Mouse (Mus musculus): Measurements from ENCODE around the gene Zfp9.

Gene Zfp9

DNA sequence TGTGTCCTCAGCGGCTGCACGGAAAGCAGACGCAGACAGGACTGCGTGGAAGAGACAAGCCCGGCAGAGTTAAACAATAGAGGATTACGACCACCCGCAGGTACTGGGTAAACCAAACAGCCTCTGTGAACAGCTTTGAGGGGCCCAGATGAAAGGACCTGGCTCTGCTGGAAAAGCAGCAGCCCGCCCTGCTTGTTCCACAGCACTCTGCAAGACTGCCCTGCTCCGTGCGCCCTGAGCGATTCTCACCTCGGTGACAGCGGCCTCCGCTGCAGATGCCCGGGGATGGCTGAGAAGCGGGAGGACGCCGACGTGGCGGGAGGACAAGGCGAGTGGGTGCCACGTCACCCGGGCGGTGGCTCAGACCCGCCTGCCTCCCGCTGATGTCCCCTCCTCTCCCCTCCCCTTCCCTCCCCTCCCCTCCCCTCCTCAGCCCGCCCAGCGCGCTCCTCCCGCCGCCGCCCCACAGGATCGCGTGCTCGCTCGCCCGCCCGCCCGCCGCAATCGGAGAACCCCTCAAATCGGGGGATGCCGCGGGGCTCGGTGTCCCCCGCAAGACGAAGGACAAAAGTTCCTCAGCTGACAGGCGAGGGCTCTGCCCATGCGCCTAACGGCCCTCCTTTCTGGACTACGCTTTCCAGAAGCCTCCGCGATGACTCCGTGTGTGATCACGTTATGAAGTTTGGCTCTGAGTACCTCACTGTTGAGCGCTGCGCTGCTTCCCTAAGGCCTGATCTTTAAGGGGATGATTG is at the start of gene Zfp9:
Gene Zfp9 (minus strand): TSS at position 364 of the 752 bp plus-strand sequence.
- peak; percentile 81 to 85 for DNase-seq (ENCODE audit: low spot score in 2 of 2)

DNA sequence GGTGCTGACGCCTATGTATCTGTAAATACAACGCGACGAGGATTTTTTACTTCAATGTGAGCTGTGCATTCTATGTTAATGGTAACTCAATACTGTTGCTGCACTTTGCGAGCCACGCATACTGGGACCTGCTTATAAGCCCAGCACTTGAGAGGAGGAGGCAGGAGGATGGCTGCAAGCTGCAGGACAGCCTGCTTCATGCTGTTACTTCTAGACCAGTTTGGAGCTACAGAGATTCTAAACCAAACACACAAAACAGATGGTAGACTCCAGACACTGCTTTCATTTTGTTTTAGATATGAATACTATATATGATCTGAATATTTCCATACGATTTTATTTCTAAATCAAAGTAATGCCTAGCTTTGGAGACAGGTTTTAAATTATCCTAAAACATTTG is 41.5 kb upstream of the Zfp9 start:
- no peak for DNase-seq (ENCODE audit: low spot score in 2 of 2)

DNA sequence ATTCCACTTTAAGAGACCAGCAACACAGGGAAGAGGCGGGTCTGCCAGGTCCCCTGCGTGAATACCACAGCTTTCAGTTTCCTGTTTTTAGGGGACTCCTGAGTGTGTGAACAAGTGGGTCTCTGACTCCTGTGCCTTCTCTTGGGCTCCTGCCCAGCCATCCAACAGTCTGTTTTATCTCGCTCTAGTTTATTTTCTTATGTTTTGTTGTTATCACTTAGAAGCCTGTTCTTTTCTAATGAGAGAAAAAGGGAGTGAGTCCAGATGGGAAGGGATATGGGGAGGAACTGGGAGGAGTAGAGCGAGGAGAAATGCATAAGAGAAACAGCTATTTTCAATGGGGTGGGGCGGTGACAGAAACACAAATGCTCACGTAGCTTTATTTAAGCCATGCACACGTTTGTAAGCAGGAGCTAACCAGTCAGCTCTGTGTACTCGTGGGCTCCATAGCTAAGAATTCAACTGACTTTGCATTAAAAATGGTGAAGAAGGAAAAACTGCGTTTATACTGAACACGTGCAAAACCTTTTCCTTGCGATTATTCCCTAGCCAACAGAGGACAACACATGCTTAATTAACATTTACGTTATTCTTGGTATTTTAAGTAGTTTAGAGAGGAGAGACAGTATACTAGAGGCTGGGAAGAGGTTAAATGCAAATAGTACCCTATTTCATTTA is 34.4 kb upstream of the Zfp9 start:
- no peak for DNase-seq (ENCODE audit: low spot score in 2 of 2)

DNA sequence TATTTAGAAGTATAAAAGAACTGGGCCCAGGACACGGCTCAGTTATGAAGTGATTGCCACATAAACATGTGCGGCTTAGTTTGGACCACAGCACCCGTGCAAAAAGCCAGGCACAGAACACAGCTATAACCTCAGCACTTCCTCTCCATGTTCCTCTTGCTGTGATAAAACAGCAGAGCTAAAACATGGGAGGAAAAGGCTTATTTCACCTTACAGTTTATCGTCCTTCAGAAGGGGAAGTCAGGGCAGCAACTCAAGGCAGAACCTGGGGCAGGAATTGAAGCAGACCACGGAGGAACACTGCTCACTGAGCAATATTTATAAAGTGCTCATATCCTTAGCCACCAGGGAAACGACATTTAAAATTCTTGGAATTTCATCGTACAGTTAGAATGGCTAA is 19.9 kb upstream of the Zfp9 start:
- no peak for DNase-seq (ENCODE audit: low spot score in 2 of 2)

DNA sequence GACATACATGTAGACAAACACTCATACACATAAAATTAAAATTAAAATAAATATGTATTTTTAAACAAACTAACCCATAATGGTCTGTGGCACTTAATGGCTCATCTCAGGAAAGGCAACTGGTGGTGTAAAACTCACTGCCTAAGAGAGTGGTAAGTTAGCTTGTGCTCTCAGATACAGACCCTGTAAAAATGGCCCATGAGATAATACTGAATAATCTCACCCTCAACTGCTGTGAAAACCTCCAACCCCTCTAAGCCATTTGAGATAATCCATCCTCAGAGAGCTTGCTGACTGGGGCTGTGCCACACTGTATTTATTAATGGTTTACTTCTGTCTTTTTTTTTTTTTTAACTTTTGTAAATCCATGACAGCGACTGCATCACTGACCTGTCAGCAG is 3.0 kb upstream of the Zfp9 start:
- no peak for DNase-seq (ENCODE audit: low spot score in 2 of 2)

DNA sequence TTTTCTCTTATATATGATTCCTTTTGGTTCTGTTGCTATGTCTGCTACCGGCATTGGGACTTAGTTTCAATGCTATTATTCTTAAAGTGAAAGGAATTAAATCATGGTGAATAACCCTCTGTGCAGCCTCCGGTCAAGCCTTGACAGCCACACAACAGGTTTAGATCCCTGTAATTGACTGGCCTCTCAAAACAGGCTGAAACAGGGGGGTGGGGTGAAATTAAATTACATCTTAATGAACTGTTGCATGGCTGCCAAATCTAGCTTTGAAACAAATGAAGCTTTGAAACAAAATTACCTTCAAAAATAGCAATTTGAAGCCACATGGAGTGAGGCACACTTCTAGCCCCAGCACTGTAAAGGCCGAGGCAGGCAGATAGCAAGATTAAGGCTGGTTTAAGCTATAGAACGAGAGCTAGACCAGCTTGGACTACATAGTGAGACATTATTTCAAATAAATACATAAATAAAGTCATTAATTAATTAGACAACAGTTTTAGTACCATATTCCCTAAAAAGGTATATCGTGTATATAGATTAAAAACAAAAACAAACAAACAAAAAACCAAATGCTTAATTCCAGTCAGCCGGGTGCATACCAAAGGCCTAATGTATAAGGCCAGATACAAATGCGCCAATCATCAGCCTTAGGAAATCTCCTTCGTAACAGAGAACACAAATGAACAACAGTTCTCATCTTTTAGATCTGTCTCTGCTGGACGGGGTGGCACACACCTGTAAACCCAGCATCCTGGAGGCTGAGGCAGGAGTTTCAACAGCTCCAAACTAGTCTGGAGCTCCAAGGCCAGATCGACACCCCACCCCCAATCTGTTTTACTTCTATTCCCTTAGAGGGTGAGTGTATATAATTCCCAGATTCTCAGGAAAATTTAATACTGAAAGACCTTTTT is 990 bp downstream of the Zfp9 start:
- no peak for DNase-seq (ENCODE audit: low spot score in 2 of 2)

DNA sequence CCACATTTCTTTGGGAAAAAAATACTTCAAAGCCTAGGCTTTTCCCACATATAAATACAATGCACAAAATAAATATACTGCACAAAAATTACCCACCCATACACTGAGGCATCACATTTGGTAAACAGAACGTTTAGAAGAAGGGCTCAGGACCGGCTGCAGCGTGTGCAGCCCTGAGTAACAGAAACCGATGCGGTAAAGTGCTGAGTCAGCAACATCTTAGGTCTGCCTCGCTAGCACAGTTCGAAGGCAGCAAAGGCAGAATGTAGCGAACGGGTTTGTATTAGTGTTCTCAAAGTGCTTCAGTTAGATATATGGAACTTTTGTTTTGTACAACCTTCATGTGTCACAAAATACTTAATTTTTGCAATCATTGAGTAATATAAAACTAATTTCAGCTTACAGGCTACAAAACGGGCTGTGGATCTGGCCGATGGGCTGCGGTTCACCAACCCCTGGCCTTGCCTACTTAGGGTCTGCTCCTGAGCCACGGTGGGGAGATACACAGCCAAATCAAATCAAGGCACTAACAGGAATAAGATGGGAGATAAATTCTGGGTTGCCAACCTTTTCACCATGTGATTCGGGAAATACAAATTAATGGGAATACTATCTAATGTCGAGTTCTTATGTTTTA is 16.9 kb downstream of the Zfp9 start:
- no peak for DNase-seq (ENCODE audit: low spot score in 2 of 2)

DNA sequence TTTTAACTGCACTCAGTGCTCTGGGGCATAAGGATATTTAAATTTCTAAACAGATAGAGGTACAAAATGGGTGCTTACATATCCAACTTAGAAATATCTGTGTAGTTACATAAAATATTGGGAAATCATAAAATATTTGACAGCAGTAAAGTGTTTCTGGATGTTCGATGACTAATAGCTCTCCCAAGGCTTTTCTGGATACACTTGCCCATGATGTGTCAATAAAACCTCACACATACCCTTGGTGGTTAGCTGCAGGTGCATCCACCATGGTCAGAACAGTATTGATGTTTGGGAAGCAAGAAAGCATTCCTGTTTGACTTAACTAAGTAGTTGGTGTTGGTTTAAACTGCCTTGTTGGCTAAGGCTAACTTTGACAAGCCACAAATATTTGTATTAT is 21.4 kb downstream of the Zfp9 start:
- no peak for DNase-seq (ENCODE audit: low spot score in 2 of 2)

DNA sequence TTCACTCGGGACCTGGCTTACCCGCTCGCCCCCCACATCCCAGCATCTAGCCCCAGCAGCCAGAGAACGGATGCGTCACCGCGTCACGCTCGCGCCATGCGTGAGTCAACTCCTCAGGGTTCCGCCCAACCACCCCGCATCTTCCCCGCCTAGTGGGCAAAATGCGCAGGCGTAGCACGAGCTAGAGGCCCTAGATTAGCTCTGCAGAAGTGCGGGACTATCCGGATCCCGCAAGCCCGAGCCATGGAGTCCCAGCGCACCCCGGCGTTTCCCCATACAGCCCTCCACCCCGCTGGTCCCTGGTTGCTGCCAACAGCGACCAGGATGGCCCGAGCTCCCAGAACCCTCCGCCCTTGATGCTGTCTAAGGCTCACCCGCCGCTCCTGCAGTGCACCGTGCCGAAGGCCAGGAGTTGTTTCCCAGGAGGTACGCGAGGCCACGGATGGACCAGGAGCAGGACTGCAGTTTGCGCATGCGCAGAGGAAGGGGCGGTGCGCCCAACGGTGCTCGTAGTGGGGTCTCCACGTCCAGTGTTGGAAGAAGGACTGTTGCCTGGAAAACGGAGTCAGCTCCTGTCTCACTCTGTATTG is 24.0 kb downstream of the Zfp9 start, which contains the start of gene Zfp248:
Gene Zfp248 (minus strand): TSS at position 487 of the 590 bp plus-strand sequence.
- peak; percentile 95 for DNase-seq (ENCODE audit: low spot score in 2 of 2)

DNA sequence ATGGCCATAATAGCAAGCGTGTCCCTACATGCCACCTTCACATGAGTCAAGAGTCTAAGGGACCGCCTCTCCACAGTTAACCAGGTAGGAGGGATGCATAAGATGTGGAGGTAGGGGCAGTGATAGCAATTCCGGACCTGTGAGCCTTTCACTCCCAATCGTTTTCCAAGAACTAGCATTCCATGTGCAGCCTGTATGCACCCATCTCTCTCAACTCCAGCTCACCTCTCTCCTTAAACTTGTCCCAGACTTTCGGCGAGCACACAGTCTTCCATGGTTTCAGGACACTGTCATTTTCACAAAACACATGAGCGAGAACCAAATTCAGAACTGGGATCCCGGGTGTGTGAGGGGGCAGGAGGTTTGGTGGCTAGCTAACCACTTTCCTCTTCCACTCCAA is 24.7 kb downstream of the Zfp9 start:
- DNase-seq (ENCODE audit: low spot score in 2 of 2), result peak in 1 of 2 experiments; percentile 15

DNA sequence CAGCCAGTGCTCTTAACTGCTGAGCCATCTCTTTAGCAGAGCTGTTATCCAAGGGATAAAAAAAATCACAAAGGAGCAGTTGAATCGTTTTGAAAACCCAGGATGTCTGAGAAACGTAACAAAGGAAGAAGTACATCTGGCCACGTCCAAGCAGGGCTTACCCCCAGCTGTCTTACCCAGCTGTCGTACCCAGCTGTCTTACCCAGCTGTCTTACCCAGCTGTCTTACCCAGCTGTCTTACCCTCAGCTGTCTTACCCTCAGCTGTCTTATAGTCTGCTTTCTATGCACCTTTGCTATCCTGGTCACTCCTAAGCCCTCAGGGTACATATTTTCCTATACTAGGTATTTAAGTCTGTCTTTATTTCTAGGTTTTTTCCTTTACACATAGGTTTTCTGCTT is 47.6 kb downstream of the Zfp9 start:
- DNase-seq (ENCODE audit: low spot score in 2 of 2), result no peak

DNA sequence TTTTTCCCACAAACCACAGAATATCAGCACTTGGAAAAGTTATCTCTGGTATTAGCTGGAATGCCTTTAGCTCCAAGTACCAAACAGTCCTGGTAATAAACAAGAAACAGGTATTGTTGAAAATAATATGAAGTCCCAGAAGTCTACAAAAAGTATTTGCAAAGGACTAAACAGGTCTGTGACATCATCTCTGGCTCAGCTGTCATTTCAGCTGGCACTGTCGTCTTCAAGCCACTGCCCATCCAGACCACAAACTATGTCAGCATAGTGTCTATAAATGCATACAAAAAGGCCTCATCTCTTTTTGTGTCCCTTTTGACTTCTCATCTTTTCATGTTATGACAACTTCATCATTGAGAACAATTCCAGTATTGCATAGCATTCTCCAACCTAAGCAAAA is 52.5 kb downstream of the Zfp9 start:
- no peak for DNase-seq (ENCODE audit: low spot score in 2 of 2)

DNA sequence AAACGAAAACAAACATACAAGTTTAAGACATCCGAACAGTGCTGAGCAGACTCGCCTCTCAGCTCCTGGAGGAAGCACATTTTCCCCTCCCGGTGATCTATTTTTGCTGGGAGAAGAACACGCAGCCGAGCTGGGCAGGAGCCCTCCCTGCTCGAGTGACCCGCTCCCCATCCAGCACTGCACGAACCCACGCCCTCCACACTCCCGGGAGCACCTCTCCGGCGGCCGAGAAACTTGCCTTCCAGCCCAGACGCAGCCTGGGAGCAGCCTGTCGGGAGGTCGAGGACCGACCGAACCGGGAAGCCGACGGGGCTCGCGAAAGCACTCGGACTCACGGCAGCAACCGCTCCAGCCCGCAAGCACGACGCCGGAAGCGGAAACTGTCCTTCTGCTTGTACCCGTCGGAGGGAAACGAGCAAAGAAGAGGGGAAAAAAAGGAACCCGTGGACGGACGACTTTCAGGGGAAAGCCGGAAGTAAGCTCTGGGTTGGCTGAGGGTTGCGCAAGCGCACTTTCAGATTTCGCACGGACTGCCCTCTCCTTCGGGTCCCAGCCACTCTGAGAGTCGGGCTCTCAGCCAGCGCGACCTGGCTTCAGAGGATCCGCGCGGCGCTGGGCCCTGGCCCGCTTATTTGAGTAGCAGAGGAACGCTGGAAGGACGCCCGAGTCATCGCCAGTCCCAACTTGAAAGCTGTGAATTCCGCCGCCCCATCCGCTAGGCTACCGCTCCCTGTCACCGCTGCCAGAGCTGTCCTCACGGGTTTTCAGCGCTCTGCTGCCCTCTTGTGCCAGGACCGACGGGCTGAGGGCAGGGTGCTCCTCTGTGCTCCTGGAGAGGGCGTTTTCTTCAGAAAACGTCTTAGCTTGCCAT is 59.8 kb downstream of the Zfp9 start, which contains the start of gene Bms1:
Gene Bms1 (minus strand): TSS at position 425 of the 871 bp plus-strand sequence.
- DNase-seq (ENCODE audit: low spot score in 2 of 2), result peak; percentile 88 to 89

Data from right cerebral cortex, postnatal 36 days (tissue).